Mouse (Mus musculus): Measurements from ENCODE around the gene Cyp2c38. TPM values are rescaled to one million over a fixed set of nuclear protein-coding genes. Genes with fewer than 3 reads are reported as not detected.

The Cyp2c38 gene
- polyA plus RNA-seq (2012; rRNA removed), result not detected in 2 replicates

DNA sequence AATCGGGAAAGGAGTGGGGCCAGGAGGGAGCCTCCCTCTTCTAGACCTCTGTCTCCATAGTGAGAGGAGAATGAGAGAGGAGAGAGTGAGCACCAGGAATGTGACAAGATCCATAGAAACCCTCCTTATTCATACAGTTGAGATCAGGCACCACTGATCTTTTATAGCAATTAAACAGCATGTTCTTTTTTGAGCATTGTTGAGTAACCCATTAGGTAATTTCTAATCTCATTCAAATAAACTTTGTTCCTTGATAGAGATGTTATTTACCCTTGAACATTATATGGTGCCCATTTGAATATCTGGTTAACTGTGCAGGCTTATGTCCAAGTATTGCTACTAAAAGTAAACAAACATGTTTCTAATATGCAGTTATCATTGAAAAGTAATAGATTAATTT is at the start of gene Cyp2c38:
Cyp2c38 (minus strand) TSS at position 135 of the 400 bp plus-strand sequence.

DNA sequence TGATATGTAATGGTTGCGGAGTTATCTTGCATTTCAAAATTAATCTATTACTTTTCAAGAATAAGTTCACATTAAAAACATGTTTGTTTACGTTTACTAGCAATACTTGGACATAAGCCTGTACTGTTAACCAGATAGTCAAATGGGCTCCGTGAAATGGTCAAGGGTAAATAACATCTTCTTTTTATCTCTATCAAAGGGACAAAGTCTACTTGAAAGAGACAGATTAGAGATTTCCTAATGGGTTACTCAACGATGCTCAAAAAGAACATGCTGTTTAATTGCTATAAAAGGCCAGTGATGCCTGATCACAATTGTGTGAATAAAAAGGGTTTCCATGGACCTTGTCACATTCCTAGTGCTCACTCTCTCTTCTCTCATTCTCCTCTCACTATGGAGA is 47.7 kb upstream of the Cyp2c38 start, which contains the start of gene Cyp2c39:
Cyp2c39 (plus strand) TSS at position 329 of the 400 bp plus-strand sequence.

Other genes with a start within 250 kb of the Cyp2c38 start
- not detected in 2 replicates for gene Cyp2c29, start 193.7 kb downstream of the Cyp2c38 start, polyA plus RNA-seq (2012; rRNA removed)
- not detected in 2 replicates for gene Cyp2c39, start 47.8 kb upstream of the Cyp2c38 start, polyA plus RNA-seq (2012; rRNA removed)
- not detected in 2 replicates for gene Cyp2c67, start 186.0 kb upstream of the Cyp2c38 start, polyA plus RNA-seq (2012; rRNA removed)

Measured in central nervous system, embryonic 18 days (tissue).